Mouse (Mus musculus): Measurements from ENCODE around the gene Tbc1d1. TPM values are rescaled to one million over a fixed set of nuclear protein-coding genes. Genes with fewer than 3 reads are reported as not detected.

Gene Tbc1d1
- polyA plus RNA-seq, 1 experiment from 2014 or later = 41.5 TPM

GRCm38 (mm10) chr5:64313481-64313880 lies 157.4 kb downstream of the Tbc1d1 start:
- peaks cover 18% of the 10 kb centered on the region for H3K4me1 ChIP-seq (replicated peaks; ENCODE audit: control insufficient read depth, insufficient read depth, low read length)
- H3K9ac ChIP-seq (ENCODE audit: low read length) = no peak overlapping the region; the same call in 1 of the 2 replicates
- peak; percentile 73 for ATAC-seq (ENCODE audit: low read depth)
- H3K4me2 ChIP-seq (ENCODE audit: low read depth, low read length) = no peak overlapping the region
- WGBS = 63% methylated on average over 1 of the region's 1 CpGs
- no peak overlapping the region for H3K4me3 ChIP-seq (ENCODE audit: low read length)
- H3K27ac ChIP-seq (ENCODE audit: low read length) = peak overlapping the region; percentile 43
- H3K36me3 ChIP-seq (ENCODE audit: control insufficient read depth, insufficient read depth, low read length) = peaks cover 5% of the 10 kb centered on the region
- no peaks in the 10 kb centered on the region for H3K9me3 ChIP-seq (ENCODE audit: control insufficient read depth, low read length)
- no peaks in the 10 kb centered on the region for H3K27me3 ChIP-seq (ENCODE audit: control insufficient read depth, insufficient read depth, low read depth, low read length)

DNA sequence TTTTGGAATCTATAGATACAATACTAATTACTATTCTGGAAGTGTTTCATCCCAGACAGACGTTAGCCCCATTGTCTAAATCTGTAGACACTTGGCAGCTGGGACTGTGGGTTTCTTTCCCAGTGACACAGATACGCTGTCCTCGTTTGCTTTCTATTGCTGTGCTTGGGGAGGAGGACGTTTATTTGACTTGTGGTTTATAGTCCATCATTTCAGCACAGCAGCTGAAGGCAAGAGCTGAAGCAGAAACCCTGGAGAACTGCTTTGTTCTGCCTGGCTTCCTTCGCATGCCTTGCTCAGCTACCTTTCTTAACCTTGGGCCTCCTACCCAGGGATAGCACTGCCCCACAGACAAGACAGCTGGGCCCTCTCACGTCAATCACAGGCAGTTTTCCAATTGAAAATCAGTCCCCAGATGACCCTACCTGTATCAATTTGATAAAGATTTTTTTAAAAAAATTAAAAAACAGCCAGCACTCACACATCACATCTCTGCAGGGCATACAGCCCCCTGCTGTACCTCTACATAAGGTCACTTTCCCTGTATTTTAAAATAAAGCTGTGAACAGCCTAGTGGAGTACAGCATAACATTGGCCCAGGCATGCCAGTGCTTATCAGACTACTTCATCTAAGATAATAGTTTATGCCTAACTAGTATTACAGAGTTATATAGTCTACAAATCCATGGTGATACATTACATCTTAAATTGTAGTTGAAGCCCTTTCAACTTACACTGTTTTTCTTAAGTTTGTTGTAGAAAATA lies 158.4 kb downstream of the Tbc1d1 start:
- WGBS = 40% methylated on average over 6 of the region's 6 CpGs
- H3K4me3 ChIP-seq (ENCODE audit: low read length) = no peak overlapping the region
- H3K9ac ChIP-seq (ENCODE audit: low read length) = no peak overlapping the region
- H3K4me2 ChIP-seq (ENCODE audit: low read depth, low read length) = no peak overlapping the region
- H3K27me3 ChIP-seq (ENCODE audit: control insufficient read depth, insufficient read depth, low read depth, low read length) = no peaks in the 10 kb centered on the region
- H3K27ac ChIP-seq (ENCODE audit: low read length) = peak overlapping the region; percentile 54
- no peaks in the 10 kb centered on the region for H3K9me3 ChIP-seq (ENCODE audit: control insufficient read depth, low read length)
- peaks cover 18% of the 10 kb centered on the region for H3K4me1 ChIP-seq (replicated peaks; ENCODE audit: control insufficient read depth, insufficient read depth, low read length)
- H3K36me3 ChIP-seq (ENCODE audit: control insufficient read depth, insufficient read depth, low read length) = peaks cover 5% of the 10 kb centered on the region
- peak; percentile 48 for ATAC-seq (ENCODE audit: low read depth)

- H3K4me3 ChIP-seq (ENCODE audit: low read length) = no peak overlapping the region
- peaks cover 18% of the 10 kb centered on the region for H3K4me1 ChIP-seq (replicated peaks; ENCODE audit: control insufficient read depth, insufficient read depth, low read length)
- H3K4me2 ChIP-seq (ENCODE audit: low read depth, low read length) = no peak overlapping the region
- peaks cover 5% of the 10 kb centered on the region for H3K36me3 ChIP-seq (ENCODE audit: control insufficient read depth, insufficient read depth, low read length)
- H3K27me3 ChIP-seq (ENCODE audit: control insufficient read depth, insufficient read depth, low read depth, low read length) = no peaks in the 10 kb centered on the region
- no peak overlapping the region for H3K9ac ChIP-seq (ENCODE audit: low read length)
- 71% methylated on average over 1 of the region's 1 CpGs for WGBS
- H3K27ac ChIP-seq (ENCODE audit: low read length) = no peak overlapping the region
- H3K9me3 ChIP-seq (ENCODE audit: control insufficient read depth, low read length) = no peaks in the 10 kb centered on the region
- peak; percentile 48; the same call in 1 of the 2 replicates for ATAC-seq (ENCODE audit: low read depth)
These were observed 159.0 kb downstream of the Tbc1d1 start for GRCm38 (mm10) chr5:64315088-64315487.

DNA sequence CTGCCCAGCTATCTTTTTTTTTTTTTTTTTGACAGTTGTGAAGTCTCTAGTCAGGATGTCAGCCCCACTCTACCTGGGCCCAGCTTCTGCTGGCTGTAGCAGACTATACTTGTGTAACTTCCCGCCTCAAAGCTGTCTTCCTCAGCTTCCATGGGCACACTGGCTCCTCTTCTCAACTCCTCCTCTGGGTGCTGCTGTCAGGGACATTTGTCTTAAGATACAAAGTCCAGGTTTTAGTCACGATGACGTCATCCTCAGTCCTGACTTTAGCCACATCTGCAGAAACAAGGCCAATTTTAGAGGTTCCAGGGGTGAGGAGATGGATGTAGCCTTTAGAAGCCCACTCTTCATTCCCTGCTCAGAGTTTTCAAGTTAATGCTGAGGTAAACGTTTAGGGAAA lies 167.2 kb downstream of the Tbc1d1 start:
- no peaks in the 10 kb centered on the region for H3K9me3 ChIP-seq (ENCODE audit: control insufficient read depth, low read length)
- peaks cover 10% of the 10 kb centered on the region for H3K4me1 ChIP-seq (replicated peaks; ENCODE audit: control insufficient read depth, insufficient read depth, low read length)
- no peak overlapping the region for H3K27ac ChIP-seq (ENCODE audit: low read length)
- H3K9ac ChIP-seq (ENCODE audit: low read length) = no peak overlapping the region
- ATAC-seq (ENCODE audit: low read depth) = no peak
- H3K36me3 ChIP-seq (ENCODE audit: control insufficient read depth, insufficient read depth, low read length) = no peaks in the 10 kb centered on the region; the same call in 1 of the 2 replicates
- no peak overlapping the region for H3K4me2 ChIP-seq (ENCODE audit: low read depth, low read length)
- WGBS = 81% methylated on average over 4 of the region's 4 CpGs
- H3K4me3 ChIP-seq (ENCODE audit: low read length) = no peak overlapping the region
- no peaks in the 10 kb centered on the region for H3K27me3 ChIP-seq (ENCODE audit: control insufficient read depth, insufficient read depth, low read depth, low read length)

GRCm38 (mm10) chr5:64324353-64324752 lies 168.2 kb downstream of the Tbc1d1 start:
- Histone ChIP-seq H3K4me3 (ENCODE audit: low read length) (no peak overlapping the region), H3K4me2 (ENCODE audit: low read depth, low read length) (no peak overlapping the region), H3K27ac (ENCODE audit: low read length) (no peak overlapping the region), H3K9me3 (ENCODE audit: control insufficient read depth, low read length) (no peaks in the 10 kb centered on the region), H3K4me1 (replicated peaks; ENCODE audit: control insufficient read depth, insufficient read depth, low read length) (peaks cover 10% of the 10 kb centered on the region), H3K36me3 (ENCODE audit: control insufficient read depth, insufficient read depth, low read length) (peaks cover 5% of the 10 kb centered on the region), H3K9ac (ENCODE audit: low read length) (no peak overlapping the region), H3K27me3 (ENCODE audit: control insufficient read depth, insufficient read depth, low read depth, low read length) (no peaks in the 10 kb centered on the region)
- 82% methylated on average over 12 of the region's 12 CpGs for WGBS
- ATAC-seq (ENCODE audit: low read depth) = no peak

DNA sequence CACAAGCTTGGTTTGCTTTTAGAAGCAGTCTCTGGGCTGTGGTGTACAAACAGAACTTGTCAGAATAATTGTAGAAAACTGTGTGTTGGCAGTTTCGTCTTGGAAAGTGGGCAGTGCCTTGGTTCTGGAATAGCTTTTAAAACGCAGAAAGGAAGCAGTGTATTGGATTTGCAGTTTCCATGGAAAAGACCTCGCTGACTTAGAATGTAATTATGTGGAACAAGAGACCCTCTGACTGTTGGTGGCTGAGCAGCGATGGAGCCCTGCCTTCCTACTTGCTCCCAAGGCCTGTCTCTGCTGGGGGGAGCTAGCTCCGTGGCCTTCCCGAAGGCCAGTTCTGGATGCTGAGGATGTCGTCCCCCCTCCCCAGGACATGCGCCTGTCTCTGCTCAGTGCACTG lies 168.8 kb downstream of the Tbc1d1 start:
- Histone ChIP-seq H3K9ac (ENCODE audit: low read length) (no peak overlapping the region), H3K9me3 (ENCODE audit: control insufficient read depth, low read length) (no peaks in the 10 kb centered on the region), H3K4me2 (ENCODE audit: low read depth, low read length) (no peak overlapping the region), H3K4me1 (replicated peaks; ENCODE audit: control insufficient read depth, insufficient read depth, low read length) (peaks cover 13% of the 10 kb centered on the region), H3K4me3 (ENCODE audit: low read length) (no peak overlapping the region), H3K27me3 (ENCODE audit: control insufficient read depth, insufficient read depth, low read depth, low read length) (no peaks in the 10 kb centered on the region), H3K36me3 (ENCODE audit: control insufficient read depth, insufficient read depth, low read length) (peaks cover 7% of the 10 kb centered on the region), H3K27ac (ENCODE audit: low read length) (no peak overlapping the region)
- 82% methylated on average over 8 of the region's 8 CpGs for WGBS
- ATAC-seq (ENCODE audit: low read depth) = no peak

GRCm38 (mm10) chr5:64325741-64326355 lies 169.7 kb downstream of the Tbc1d1 start:
- no peaks in the 10 kb centered on the region for H3K27me3 ChIP-seq (ENCODE audit: control insufficient read depth, insufficient read depth, low read depth, low read length)
- peaks cover 7% of the 10 kb centered on the region for H3K36me3 ChIP-seq (ENCODE audit: control insufficient read depth, insufficient read depth, low read length)
- ATAC-seq (ENCODE audit: low read depth) = 0 out of 2 replicates have a peak, but pooled peaks have one; percentile 1
- peak overlapping the region; percentile 23 for H3K27ac ChIP-seq (ENCODE audit: low read length)
- 84% methylated on average over 5 of the region's 5 CpGs for WGBS
- H3K9me3 ChIP-seq (ENCODE audit: control insufficient read depth, low read length) = no peaks in the 10 kb centered on the region
- H3K4me3 ChIP-seq (ENCODE audit: low read length) = no peak overlapping the region
- H3K4me2 ChIP-seq (ENCODE audit: low read depth, low read length) = no peak overlapping the region
- H3K4me1 ChIP-seq (replicated peaks; ENCODE audit: control insufficient read depth, insufficient read depth, low read length) = peaks cover 16% of the 10 kb centered on the region
- no peak overlapping the region; the same call in 1 of the 2 replicates for H3K9ac ChIP-seq (ENCODE audit: low read length)

- Histone ChIP-seq H3K4me3 (ENCODE audit: low read length) (no peak overlapping the region), H3K4me2 (ENCODE audit: low read depth, low read length) (no peak overlapping the region), H3K9me3 (ENCODE audit: control insufficient read depth, low read length) (no peaks in the 10 kb centered on the region), H3K27me3 (ENCODE audit: control insufficient read depth, insufficient read depth, low read depth, low read length) (no peaks in the 10 kb centered on the region), H3K36me3 (ENCODE audit: control insufficient read depth, insufficient read depth, low read length) (peaks cover 7% of the 10 kb centered on the region), H3K4me1 (replicated peaks; ENCODE audit: control insufficient read depth, insufficient read depth, low read length) (peaks cover 16% of the 10 kb centered on the region), H3K27ac (ENCODE audit: low read length) (peak overlapping the region; percentile 23), H3K9ac (ENCODE audit: low read length) (no peak overlapping the region; the same call in 1 of the 2 replicates)
- WGBS = 50% methylated on average over 7 of the region's 7 CpGs
- peak; percentile 74 for ATAC-seq (ENCODE audit: low read depth)
These were observed 170.5 kb downstream of the Tbc1d1 start for GRCm38 (mm10) chr5:64326427-64327181.

Data from lung, embryonic 16.5 days (tissue).